Mouse (Mus musculus) testis, adult 2 months (tissue): Measurements from ENCODE around the gene Psmc5. TPM values are rescaled to one million over a fixed set of nuclear protein-coding genes. Genes with fewer than 3 reads are reported as not detected.
"Not testable (repeated sequence)": the region's sequence is repeated elsewhere in the genome, so short reads cannot be mapped to it uniquely, and the experiment has no call there.

Experiments used
- H3K27ac ChIP-seq: fragments of 200-500 bp; 2 replicates; pipeline ENCODE4 v1.5.1; 2012; ENCODE audit warnings: low read depth, low read length; ENCODE audit not compliant: control insufficient read depth, insufficient read depth
- H3K27me3 ChIP-seq: fragments of 200-500 bp; 2 replicates; pipeline ENCODE4 v1.6.1; 2012; ENCODE audit warnings: mild to moderate bottlenecking, low read length, moderate library complexity; ENCODE audit not compliant: control insufficient read depth, insufficient read depth
- H3K36me3 ChIP-seq: fragments of 200-500 bp; 2 replicates; pipeline ENCODE4 v1.6.1; 2012; ENCODE audit warnings: mild to moderate bottlenecking, low read length; ENCODE audit not compliant: control insufficient read depth, insufficient read depth
- H3K4me1 ChIP-seq: fragments of 200-500 bp; 2 replicates; pipeline ENCODE4 v1.6.1; 2012; ENCODE audit warnings: low read length; ENCODE audit not compliant: control insufficient read depth, insufficient read depth
- H3K4me3 ChIP-seq: fragments of 200-500 bp; 2 replicates; pipeline ENCODE4 v1.5.1; 2012; ENCODE audit warnings: low read depth, mild to moderate bottlenecking, low read length, moderate library complexity, mixed read lengths; ENCODE audit not compliant: control insufficient read depth
- CTCF ChIP-seq: fragments of 200-500 bp; IDR thresholded peaks from 2 replicates; pipeline ENCODE4 v1.5.1; 2012; ENCODE audit warnings: low read depth, mild to moderate bottlenecking, inconsistent platforms, low read length, moderate library complexity; ENCODE audit not compliant: control insufficient read depth, insufficient read depth, insufficient replicate concordance
- POLR2A ChIP-seq: fragments of 200-500 bp; IDR thresholded peaks from 2 replicates; pipeline ENCODE4 v1.6.1; 2012; ENCODE audit warnings: low read depth, mild to moderate bottlenecking, inconsistent platforms, low read length, moderate library complexity; ENCODE audit not compliant: control insufficient read depth
- polyA plus RNA-seq: library from polyadenylated mRNA; depleted of rRNA; stranded (reverse); fragments of >200 nt; gene quantifications from 2 replicates; pipeline ENCODE4 v1.2.3, GENCODE M21; 2012; rRNA removed

The Psmc5 gene
- 81.2 and 90.9 TPM in 2 replicates for polyA plus RNA-seq

DNA sequence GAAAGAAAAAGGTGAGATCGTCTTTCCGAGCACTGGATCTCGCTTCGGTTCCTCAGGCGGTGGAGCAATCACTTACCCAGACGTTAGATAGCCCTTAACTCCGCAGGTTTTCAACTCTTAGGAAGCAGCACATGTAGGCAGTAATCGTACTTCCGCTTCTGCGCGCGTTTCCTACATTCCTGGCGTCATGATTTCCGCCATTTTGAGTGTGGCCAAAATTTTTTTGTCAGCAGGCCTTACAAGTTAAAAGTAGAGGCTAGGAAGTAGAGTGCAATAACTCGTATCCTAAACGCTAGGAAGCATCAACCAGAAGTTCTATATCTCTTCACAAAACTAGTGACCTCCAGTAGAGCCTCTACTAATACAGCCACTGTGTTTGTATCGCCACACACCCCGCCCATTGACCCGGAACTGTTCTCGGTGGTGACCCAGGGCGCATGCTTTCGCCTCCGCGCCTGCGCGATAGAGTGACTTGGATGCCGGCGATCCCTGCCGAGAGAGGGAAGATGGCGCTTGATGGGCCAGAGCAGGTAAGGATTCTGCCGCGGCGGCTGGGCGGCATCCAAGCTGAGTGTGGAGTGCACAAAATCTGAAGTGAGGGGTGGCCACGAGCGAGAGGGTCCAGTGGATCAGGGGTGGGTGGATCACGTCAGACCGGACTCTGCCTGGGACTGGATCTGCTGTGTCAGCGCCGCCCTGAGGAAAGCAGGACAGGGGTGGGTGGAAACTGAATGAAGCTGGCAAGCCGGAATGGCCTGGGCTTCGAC, at the start of gene Psmc5, which contains the start of gene Ftsj3:
Gene Psmc5 (plus strand): TSS at position 470 of the 767 bp plus-strand sequence.
Gene Ftsj3 (minus strand): TSS at position 395 of the 767 bp plus-strand sequence.
- H3K4me1 ChIP-seq, result peaks cover 3% of the 10 kb centered on the region
- peak within 1 kb of the TSS; percentile 71 for H3K27ac ChIP-seq
- no peaks in the 10 kb centered on the region for H3K27me3 ChIP-seq
- H3K36me3 ChIP-seq, result no peaks in the 10 kb centered on the region
- peak within 1 kb of the TSS; percentile 90 for H3K4me3 ChIP-seq
- no peak for TF ChIP-seq CTCF
- peak; percentile 97 for TF ChIP-seq POLR2A

GRCm38 (mm10) chr11:106212771-106213170, 43.2 kb upstream of the Psmc5 start:
- Histone ChIP-seq H3K4me1 (peaks cover 4% of the 10 kb centered on the region), H3K36me3 (peaks cover 5% of the 10 kb centered on the region), H3K27ac (no peak overlapping the region), H3K27me3 (no peaks in the 10 kb centered on the region), H3K4me3 (no peak overlapping the region)
- no peak for TF ChIP-seq CTCF
- TF ChIP-seq POLR2A, result no peak

GRCm38 (mm10) chr11:106214856-106215255, 41.1 kb upstream of the Psmc5 start:
- Histone ChIP-seq H3K27me3 (no peaks in the 10 kb centered on the region), H3K4me1 (peaks cover 7% of the 10 kb centered on the region), H3K36me3 (no peaks in the 10 kb centered on the region), H3K4me3 (peak overlapping the region; percentile 69), H3K27ac (no peak overlapping the region; the same call in 1 of the 2 replicates)
- TF ChIP-seq POLR2A, result no peak
- TF ChIP-seq CTCF, result no peak

DNA sequence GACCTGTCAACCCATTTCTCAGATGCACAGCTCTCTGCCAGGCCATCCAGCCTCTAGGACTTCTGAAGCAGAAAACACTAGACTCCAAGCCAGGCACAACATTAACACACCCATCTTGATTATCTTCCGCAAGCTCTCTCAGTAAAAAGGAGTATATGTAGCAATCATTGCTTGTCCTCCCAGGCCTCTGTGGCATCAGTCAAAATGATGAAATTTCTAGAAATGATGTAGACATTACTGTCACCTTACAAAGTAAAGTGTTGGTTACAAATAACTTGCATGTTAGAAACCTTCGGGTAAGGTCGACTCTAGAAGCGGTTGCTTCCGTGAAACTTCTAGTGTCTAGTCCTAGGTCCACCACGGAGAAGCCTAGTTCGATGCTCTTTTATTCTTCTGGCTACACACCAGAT, 40.5 kb upstream of the Psmc5 start:
- no peaks in the 10 kb centered on the region for H3K36me3 ChIP-seq
- H3K4me3 ChIP-seq, result peak overlapping the region; percentile 83; the same call in 1 of the 2 replicates
- no peaks in the 10 kb centered on the region for H3K27me3 ChIP-seq
- peak overlapping the region; percentile 86 for H3K27ac ChIP-seq
- TF ChIP-seq POLR2A, result no peak
- TF ChIP-seq CTCF, result no peak
- peaks cover 7% of the 10 kb centered on the region for H3K4me1 ChIP-seq

GRCm38 (mm10) chr11:106215927-106216729, 39.8 kb upstream of the Psmc5 start, which contains the start of gene Ccdc47:
Gene Ccdc47 (minus strand): TSS chr11:106216344.
- Histone ChIP-seq H3K27me3 (no peaks in the 10 kb centered on the region), H3K36me3 (no peaks in the 10 kb centered on the region), H3K4me3 (peak within 1 kb of the TSS; percentile 83), H3K27ac (peak within 1 kb of the TSS; percentile 86), H3K4me1 (peaks cover 7% of the 10 kb centered on the region)
- TF ChIP-seq CTCF (no peak), POLR2A (peak; percentile 84)

GRCm38 (mm10) chr11:106216730-106217490, 39.0 kb upstream of the Psmc5 start, which contains the start of gene Ddx42:
Gene Ddx42 (plus strand): TSS chr11:106216926.
- H3K36me3 ChIP-seq, result no peaks in the 10 kb centered on the region
- peaks cover 7% of the 10 kb centered on the region for H3K4me1 ChIP-seq
- H3K4me3 ChIP-seq, result peak within 1 kb of the TSS; percentile 83
- no peaks in the 10 kb centered on the region for H3K27me3 ChIP-seq
- peak; percentile 86 for TF ChIP-seq POLR2A
- TF ChIP-seq CTCF, result no peak
- H3K27ac ChIP-seq, result peak within 1 kb of the TSS; percentile 86

GRCm38 (mm10) chr11:106220603-106221002, 35.4 kb upstream of the Psmc5 start:
- TF ChIP-seq CTCF (no peak), POLR2A (no peak)
- H3K4me3 ChIP-seq, result no peak overlapping the region
- H3K4me1 ChIP-seq, result peaks cover 4% of the 10 kb centered on the region

GRCm38 (mm10) chr11:106233978-106234377, 22.0 kb upstream of the Psmc5 start:
- not testable (repeated sequence) for H3K4me3 ChIP-seq, H3K36me3 ChIP-seq

More at GRCm38 (mm10) chr11:106220603-106221002, 35.4 kb upstream of the Psmc5 start:
- Histone ChIP-seq H3K27ac (no peak overlapping the region), H3K27me3 (no peaks in the 10 kb centered on the region), H3K36me3 (no peaks in the 10 kb centered on the region; the same call in 1 of the 2 replicates)

More at GRCm38 (mm10) chr11:106233978-106234377, 22.0 kb upstream of the Psmc5 start:
- not testable (repeated sequence) for H3K27me3 ChIP-seq, H3K4me1 ChIP-seq, H3K27ac ChIP-seq
